Mouse (Mus musculus) myocyte (in vitro differentiated cells): ENCODE measurements around the gene Abhd6. TPM values are rescaled to one million over a fixed set of nuclear protein-coding genes. Genes with fewer than 3 reads are reported as not detected.

ENCODE experiments used
- H3K27me3 ChIP-seq: one replicate; pipeline ENCODE4 v1.6.1; 2011; ENCODE audit not compliant: control insufficient read depth, insufficient read depth, insufficient read length
- H3K36me3 ChIP-seq: one replicate; pipeline ENCODE4 v1.6.1; 2011; ENCODE audit not compliant: control insufficient read depth, insufficient read depth
- H3K4me2 ChIP-seq: one replicate; pipeline ENCODE4 v1.6.1; 2011; ENCODE audit warnings: low read depth, control low read depth
- H3K4me3 ChIP-seq: one replicate; pipeline ENCODE4 v1.5.1; 2011; ENCODE audit warnings: mild to moderate bottlenecking, control low read depth, moderate library complexity
- H3K79me2 ChIP-seq: one replicate; pipeline ENCODE4 v1.6.1; 2011; ENCODE audit not compliant: control insufficient read depth, insufficient read depth
- H3ac ChIP-seq: one replicate; pipeline ENCODE4 v1.6.1; 2011; ENCODE audit not compliant: control insufficient read depth, insufficient read length
- CEBPB ChIP-seq: IDR thresholded peaks from 2 replicates; pipeline ENCODE4 v1.6.1; 2011; ENCODE audit warnings: mild to moderate bottlenecking, moderate library complexity; ENCODE audit not compliant: poor library complexity, insufficient read depth, severe bottlenecking
- E2F4 ChIP-seq: IDR thresholded peaks from one replicate; pipeline ENCODE4 v1.6.1; 2011; ENCODE audit warnings: mild to moderate bottlenecking, control low read depth, moderate library complexity; ENCODE audit not compliant: insufficient read depth
- MAX ChIP-seq: IDR thresholded peaks from one replicate; pipeline ENCODE4 v1.6.1; 2011; ENCODE audit warnings: low read depth, mild to moderate bottlenecking, control low read depth
- MYOD1 ChIP-seq, 3 experiments: IDR thresholded peaks; one replicate each; pipeline ENCODE4 v1.6.1; 2011; ENCODE audit warnings: control low read depth in 2 of 3, low read depth in 2 of 3, mild to moderate bottlenecking in 2 of 3, moderate library complexity in 1 of 3; ENCODE audit not compliant: insufficient read length in 2 of 3, control insufficient read depth in 1 of 3
- MYOG ChIP-seq, 3 experiments: IDR thresholded peaks; one replicate each; pipeline ENCODE4 v1.6.1; 2011; ENCODE audit warnings: control low read depth in 2 of 3, low read depth in 2 of 3, mild to moderate bottlenecking in 2 of 3; ENCODE audit not compliant: insufficient read length in 2 of 3, control insufficient read depth in 1 of 3, insufficient read depth in 1 of 3
- POLR2A ChIP-seq: IDR thresholded peaks from one replicate; pipeline ENCODE4 v1.6.1; 2011; ENCODE audit warnings: low read depth, mild to moderate bottlenecking, control low read depth, moderate library complexity; ENCODE audit not compliant: insufficient read length
- POLR2AphosphoS2 ChIP-seq: IDR thresholded peaks from one replicate; pipeline ENCODE4 v1.6.1; 2011; ENCODE audit warnings: low read depth, control low read depth; ENCODE audit not compliant: insufficient read length
- REST ChIP-seq: IDR thresholded peaks from one replicate; pipeline ENCODE4 v1.6.1; 2011; ENCODE audit warnings: mild to moderate bottlenecking, control low read depth, moderate library complexity; ENCODE audit not compliant: insufficient read depth, insufficient read length
- SRF ChIP-seq: IDR thresholded peaks from one replicate; pipeline ENCODE4 v1.6.1; 2011; ENCODE audit warnings: low read depth; ENCODE audit not compliant: control insufficient read depth, insufficient read length
- TCF12 ChIP-seq: IDR thresholded peaks from one replicate; pipeline ENCODE4 v1.6.1; 2011; ENCODE audit warnings: mild to moderate bottlenecking, control low read depth; ENCODE audit not compliant: poor library complexity, insufficient read depth, severe bottlenecking
- TCF3 ChIP-seq: IDR thresholded peaks from one replicate; pipeline ENCODE4 v1.6.1; 2011; ENCODE audit warnings: low read depth, control low read depth; ENCODE audit not compliant: insufficient read length
- USF1 ChIP-seq: IDR thresholded peaks from one replicate; pipeline ENCODE4 v1.6.1; 2011; ENCODE audit warnings: low read depth, mild to moderate bottlenecking, control low read depth, moderate library complexity
- polyA plus RNA-seq: library from polyadenylated mRNA; unstranded; fragments of >200 nt; fragmentation: generic; extraction: Trizol; gene quantifications from one replicate; pipeline ENCODE4 v1.2.1, GENCODE M21; 2012; ENCODE audit warnings: missing spikeins

Abhd6 gene
- polyA plus RNA-seq, 1 experiment: 10.5 TPM

DNA sequence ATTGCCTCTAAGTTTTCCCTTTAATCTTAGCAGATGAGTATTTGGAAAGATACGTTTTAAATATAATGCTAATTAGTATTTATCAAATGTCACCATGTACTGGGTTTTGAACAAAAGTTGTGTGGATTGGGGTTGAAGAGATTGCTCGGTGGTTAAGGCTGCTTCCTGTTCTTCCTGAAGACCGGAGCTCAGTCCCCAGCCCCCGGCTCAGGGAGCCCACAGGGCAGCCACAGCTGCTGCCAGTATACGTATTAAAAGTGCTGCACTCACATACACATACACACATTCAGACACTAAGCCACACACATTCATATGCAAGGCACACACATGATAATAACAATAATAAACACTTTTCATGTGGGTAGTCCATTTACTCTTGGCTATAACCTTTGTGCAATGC lies 35.4 kb downstream of the Abhd6 start:
- H3K27me3 ChIP-seq: no peaks in the 10 kb centered on the region
- no peak overlapping the region for H3K4me3 ChIP-seq
- TF ChIP-seq USF1 (no peak), SRF (no peak), POLR2A (no peak), POLR2AphosphoS2 (no peak), REST (no peak), MAX (no peak), TCF12 (no peak), TCF3 (no peak), MYOG (IDR thresholded peaks at IDR 0.05; ENCODE audit: control insufficient read depth in 1 of 3, insufficient read depth in 1 of 3, insufficient read length in 2 of 3, low read depth in 2 of 3) (no peak), MYOD1 (IDR thresholded peaks at IDR 0.05; ENCODE audit: control insufficient read depth in 1 of 3, insufficient read length in 2 of 3, low read depth in 2 of 3) (no peak), CEBPB (no peak), E2F4 (no peak)
- no peaks in the 10 kb centered on the region for H3K79me2 ChIP-seq
- H3K4me2 ChIP-seq: no peak overlapping the region
- no peaks in the 10 kb centered on the region for H3K36me3 ChIP-seq
- no peak overlapping the region for H3ac ChIP-seq

DNA sequence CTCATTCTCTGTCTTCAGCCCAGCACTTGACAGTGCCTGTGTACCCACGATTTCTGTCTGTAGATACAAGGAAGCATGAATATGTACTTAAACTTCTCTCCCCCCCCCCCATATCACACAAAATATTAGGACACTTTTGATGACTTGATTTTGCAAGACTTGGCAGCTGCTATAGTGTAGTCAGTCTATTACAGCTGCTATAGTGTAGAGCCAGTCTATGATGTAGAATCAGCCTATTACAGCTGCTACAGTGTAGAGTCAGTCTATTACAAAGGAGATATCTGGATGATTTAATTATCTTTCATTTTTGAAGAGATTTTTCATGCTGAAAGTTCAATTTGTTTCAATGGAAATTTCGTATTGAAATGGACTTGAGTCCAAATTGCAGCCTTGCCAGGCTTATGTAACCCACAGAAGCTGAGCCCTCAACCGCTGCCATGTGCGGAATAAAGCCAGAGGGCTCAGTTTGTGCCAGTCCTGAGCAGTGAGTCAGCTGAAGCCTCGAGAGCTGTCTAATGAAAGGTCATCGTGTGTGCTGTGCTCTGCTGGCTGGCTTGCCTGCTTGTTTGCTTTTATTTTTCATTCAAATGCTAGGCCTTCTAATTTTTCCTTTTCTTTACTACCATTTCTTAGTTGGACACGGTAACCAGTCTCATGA lies 36.2 kb downstream of the Abhd6 start:
- Histone ChIP-seq H3K27me3 (no peaks in the 10 kb centered on the region), H3K79me2 (no peaks in the 10 kb centered on the region), H3K36me3 (no peaks in the 10 kb centered on the region), H3K4me3 (no peak overlapping the region), H3K4me2 (no peak overlapping the region), H3ac (no peak overlapping the region)
- no peak for TF ChIP-seq E2F4
- TF ChIP-seq MYOD1 (IDR thresholded peaks at IDR 0.05; ENCODE audit: control insufficient read depth in 1 of 3, insufficient read length in 2 of 3, low read depth in 2 of 3): no peak

DNA sequence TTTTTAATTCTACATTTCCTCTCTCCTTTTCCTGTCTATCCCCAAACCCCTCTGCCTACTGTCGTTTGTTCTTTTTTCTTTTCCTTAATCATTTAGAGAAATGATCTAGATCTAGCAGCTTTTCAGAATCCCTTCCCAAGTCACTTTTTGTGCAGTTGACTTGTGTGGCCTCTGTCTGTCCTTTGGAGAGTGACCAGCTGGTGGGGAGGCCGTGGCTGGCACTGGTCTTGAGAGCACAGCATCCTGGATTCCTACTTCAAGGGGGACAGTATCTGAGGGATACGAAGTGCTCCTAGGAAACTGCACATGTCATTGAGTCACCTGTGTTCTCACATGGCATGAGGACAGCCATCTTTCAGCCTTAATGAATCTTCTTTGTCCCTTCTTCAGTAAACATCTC lies 37.5 kb downstream of the Abhd6 start:
- TF ChIP-seq CEBPB (no peak), TCF3 (no peak), POLR2A (no peak)
- no peaks in the 10 kb centered on the region for H3K36me3 ChIP-seq
- H3K4me2 ChIP-seq: no peak overlapping the region
- H3K4me3 ChIP-seq: no peak overlapping the region
- no peaks in the 10 kb centered on the region for H3K27me3 ChIP-seq
- H3K79me2 ChIP-seq: no peaks in the 10 kb centered on the region
- H3ac ChIP-seq: no peak overlapping the region

DNA sequence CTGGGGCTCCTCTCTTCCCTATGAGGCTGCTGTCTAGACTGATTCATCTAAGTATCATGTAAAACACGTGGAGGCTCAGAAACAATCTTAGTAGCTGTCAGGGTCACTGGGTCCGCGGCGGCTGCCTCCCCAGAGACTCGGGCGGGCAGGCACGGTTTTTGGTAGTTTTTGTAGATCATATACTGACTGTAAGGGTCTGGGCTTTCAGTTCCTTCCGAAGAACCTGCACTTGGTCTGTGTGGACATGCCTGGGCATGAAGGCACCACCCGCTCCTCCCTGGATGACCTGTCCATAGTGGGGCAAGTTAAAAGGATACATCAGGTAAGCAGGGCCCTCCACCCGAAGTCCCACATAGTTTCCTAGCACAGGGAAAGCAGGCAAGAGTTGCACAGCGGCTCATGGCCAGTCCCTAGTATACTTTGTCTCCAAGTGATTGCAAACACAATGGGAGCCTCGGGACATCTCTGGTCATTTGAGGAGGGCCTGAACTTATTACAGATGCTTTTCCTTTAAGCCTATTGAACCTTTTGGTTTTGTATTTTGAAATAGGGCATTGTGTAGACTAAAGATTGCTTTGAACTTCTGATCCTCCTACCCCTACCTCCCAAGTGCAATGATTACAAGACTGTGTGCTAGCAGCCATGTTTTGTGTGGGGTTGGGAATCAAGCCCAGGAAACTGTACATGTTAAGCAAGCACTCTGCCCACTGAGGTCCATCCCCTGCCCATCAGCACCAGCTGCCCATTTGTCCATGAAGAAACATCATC lies 38.4 kb downstream of the Abhd6 start:
- no peak for TF ChIP-seq REST
- TF ChIP-seq MYOD1 (IDR thresholded peaks at IDR 0.05; ENCODE audit: control insufficient read depth in 1 of 3, insufficient read length in 2 of 3, low read depth in 2 of 3): no peak
- no peak for TF ChIP-seq E2F4
- no peak for TF ChIP-seq TCF3
- no peak for TF ChIP-seq CEBPB
- no peak for TF ChIP-seq SRF
- TF ChIP-seq USF1: no peak
- no peak for TF ChIP-seq MYOG (IDR thresholded peaks at IDR 0.05; ENCODE audit: control insufficient read depth in 1 of 3, insufficient read depth in 1 of 3, insufficient read length in 2 of 3, low read depth in 2 of 3)
- TF ChIP-seq TCF12: no peak
- TF ChIP-seq POLR2AphosphoS2: no peak
- no peak for TF ChIP-seq POLR2A
- no peak for TF ChIP-seq MAX

DNA sequence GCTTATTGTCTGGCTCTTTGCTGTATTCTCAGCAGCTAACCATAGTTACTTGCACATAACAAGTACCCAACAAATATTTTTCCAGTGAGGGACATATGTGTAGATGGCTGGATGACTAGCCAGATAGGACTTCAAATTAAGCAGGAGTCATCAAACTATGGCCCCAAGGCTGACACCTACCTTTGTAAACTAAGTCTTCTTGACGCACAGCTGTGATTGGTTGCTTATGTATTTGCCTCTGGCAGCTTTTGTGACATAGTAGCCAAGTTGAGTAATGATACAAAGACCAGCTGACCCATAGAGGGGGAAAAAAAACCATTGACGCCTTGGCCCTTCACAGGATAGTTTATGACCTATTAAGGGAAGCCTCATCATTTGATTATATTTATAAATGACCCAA lies 39.4 kb downstream of the Abhd6 start:
- TF ChIP-seq POLR2A (no peak), CEBPB (no peak), TCF3 (no peak), SRF (no peak), MYOD1 (IDR thresholded peaks at IDR 0.05; ENCODE audit: control insufficient read depth in 1 of 3, insufficient read length in 2 of 3, low read depth in 2 of 3) (no peak), MYOG (IDR thresholded peaks at IDR 0.05; ENCODE audit: control insufficient read depth in 1 of 3, insufficient read depth in 1 of 3, insufficient read length in 2 of 3, low read depth in 2 of 3) (no peak), POLR2AphosphoS2 (no peak), MAX (no peak)
- no peak overlapping the region for H3K4me2 ChIP-seq
- H3K79me2 ChIP-seq: no peaks in the 10 kb centered on the region
- H3K27me3 ChIP-seq: no peaks in the 10 kb centered on the region
- no peak overlapping the region for H3ac ChIP-seq
- H3K4me3 ChIP-seq: no peak overlapping the region
- H3K36me3 ChIP-seq: no peaks in the 10 kb centered on the region

More for the DNA sequence above, 38.4 kb downstream of the Abhd6 start:
- Histone ChIP-seq H3ac (no peak overlapping the region), H3K36me3 (no peaks in the 10 kb centered on the region), H3K4me3 (no peak overlapping the region), H3K4me2 (no peak overlapping the region), H3K79me2 (no peaks in the 10 kb centered on the region), H3K27me3 (no peaks in the 10 kb centered on the region)
